Mouse (Mus musculus) G1E (cell line): ENCODE data around the gene Fosl1.

Source experiments
- CTCF ChIP-seq: IDR thresholded peaks from 2 replicates; pipeline ENCODE4 v1.5.1; 2012; ENCODE audit warnings: low read depth, low read length, inconsistent platforms, mixed read lengths
- GATA1 ChIP-seq: IDR thresholded peaks from 2 replicates; pipeline ENCODE4 v1.6.1; 2012; ENCODE audit warnings: borderline replicate concordance, low read length, inconsistent platforms, mixed read lengths
- TAL1 ChIP-seq: conservative IDR thresholded peaks from 2 replicates; pipeline ENCODE4 v1.6.1; 2012; ENCODE audit warnings: low read depth, low read length, inconsistent platforms, mixed read lengths

DNA sequence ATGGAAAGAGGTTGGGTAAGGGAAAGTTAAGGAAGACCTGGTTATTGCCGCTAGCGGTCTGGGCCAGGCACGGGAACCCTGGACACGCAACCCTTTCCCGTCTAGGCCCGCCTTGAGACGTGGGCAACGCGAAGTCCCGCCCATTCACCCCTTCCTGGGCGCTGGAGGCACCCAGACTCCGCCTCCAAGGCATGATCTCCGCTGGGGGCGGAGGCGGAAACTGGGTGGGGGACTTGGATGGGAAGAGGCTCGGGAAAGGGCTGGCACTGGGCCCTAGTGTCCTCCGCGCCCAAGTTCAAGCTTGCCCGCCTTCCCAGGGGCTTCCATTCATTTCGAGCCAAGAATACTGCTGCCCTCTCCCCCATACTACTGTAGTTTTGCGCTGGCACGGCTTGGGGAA is 26.4 kb downstream of the Fosl1 start, which contains the start of gene Efemp2:
- TF ChIP-seq CTCF (no peak), TAL1 (no peak), GATA1 (no peak)
